Mouse (Mus musculus) liver, embryonic 14.5 days (tissue): ENCODE results near the gene Rapgef1. TPM values are rescaled to one million over a fixed set of nuclear protein-coding genes. Genes with fewer than 3 reads are reported as not detected.

Experiments used
- ATAC-seq: fragments of 200-750 bp; cut with Nextera tagmentation; 2 replicates; pipeline ENCODE4 v1.8.0; 2017; ENCODE audit warnings: moderate number of reproducible peaks, mild to moderate bottlenecking, moderate library complexity; ENCODE audit not compliant: insufficient read depth
- DNase-seq, 3 experiments: peaks; one replicate each; pipeline ENCODE4 v3.0.0-alpha.2; 2012 to 2013; ENCODE audit warnings: low read depth in 3 of 3, low spot score in 3 of 3
- H3K27ac ChIP-seq: fragments of 300-500 bp; sonication (generic); 2 replicates; pipeline ENCODE4 v1.5.1; 2014; ENCODE audit warnings: moderate library complexity, mild to moderate bottlenecking, control low read depth, inconsistent platforms
- H3K27me3 ChIP-seq: fragments of 300-500 bp; sonication (generic); 2 replicates; pipeline ENCODE4 v1.6.1; 2014; ENCODE audit warnings: mild to moderate bottlenecking, low read length, moderate library complexity; ENCODE audit not compliant: control insufficient read depth, insufficient read depth
- H3K36me3 ChIP-seq: fragments of 300-500 bp; sonication (generic); replicated peaks from 2 replicates; pipeline ENCODE4 v1.6.1; 2014; ENCODE audit warnings: low read depth; ENCODE audit not compliant: control insufficient read depth, insufficient read depth
- H3K4me1 ChIP-seq, 2 experiments: fragments of 200-500 bp in 1 of 2; fragments of 300-500 bp in 1 of 2; sonication (generic) in 1 of 2; replicated peaks; 2 replicates each; pipeline ENCODE4 v1.6.1; 2012 to 2014; ENCODE audit warnings: antibody characterized with exemption in 1 of 2, inconsistent platforms in 1 of 2, low read length in 1 of 2; ENCODE audit not compliant: control insufficient read depth in 2 of 2, insufficient read depth in 2 of 2
- H3K4me2 ChIP-seq: fragments of 300-500 bp; sonication (generic); 2 replicates; pipeline ENCODE4 v1.6.1; 2014; ENCODE audit warnings: low read depth, mild to moderate bottlenecking, control low read depth, moderate library complexity
- H3K4me3 ChIP-seq, 2 experiments: fragments of 200-500 bp in 1 of 2; fragments of 300-500 bp in 1 of 2; sonication (generic) in 1 of 2; 2 replicates each; pipeline ENCODE4 v1.5.1; 2012 to 2014; ENCODE audit warnings: low read depth in 2 of 2, low read length in 2 of 2, mild to moderate bottlenecking in 2 of 2, control low read depth in 1 of 2, inconsistent platforms in 1 of 2, moderate library complexity in 1 of 2; ENCODE audit not compliant: insufficient read depth in 1 of 2
- H3K9ac ChIP-seq: fragments of 300-500 bp; sonication (generic); replicated peaks from 2 replicates; pipeline ENCODE4 v1.6.1; 2014; ENCODE audit warnings: mild to moderate bottlenecking, control low read depth, moderate library complexity
- H3K9me3 ChIP-seq: fragments of 300-500 bp; sonication (generic); 2 replicates; pipeline ENCODE4 v1.6.1; 2016; ENCODE audit warnings: low read length, mixed read lengths; ENCODE audit not compliant: control insufficient read depth
- CTCF ChIP-seq: IDR thresholded peaks from 2 replicates; pipeline ENCODE4 v1.5.1; 2016; ENCODE audit warnings: antibody characterized with exemption, low read depth, control low read depth
- EP300 ChIP-seq: IDR thresholded peaks from 2 replicates; pipeline ENCODE4 v1.6.1; 2016; ENCODE audit warnings: antibody characterized with exemption, low read depth
- WGBS: fragments of 180-500 bp; shearing (Covaris S2); extraction: QIAGEN DNeasy Blood & Tissue Kit; methylation state at CpG from one replicate; pipeline ENCODE4 v1.1.7; 2014; ENCODE audit not compliant: insufficient replicate concordance; 5-methylcytosine and 5-hydroxymethylcytosine counted together
- polyA plus RNA-seq, 2 experiments: library from polyadenylated mRNA; depleted of rRNA in 1 of 2; stranded (reverse) in 1 of 2; unstranded in 1 of 2; fragments of >200 nt; fragmentation: Nextera tagmentation in 1 of 2; extraction: Ambion mirVana in 1 of 2; gene quantifications; 2 replicates each; pipeline versions ENCODE4 v1.2.1 to v1.2.3; 2012 to 2014

Rapgef1 gene
- polyA plus RNA-seq, 2 experiments = 3.9 to 11.1 TPM

DNA sequence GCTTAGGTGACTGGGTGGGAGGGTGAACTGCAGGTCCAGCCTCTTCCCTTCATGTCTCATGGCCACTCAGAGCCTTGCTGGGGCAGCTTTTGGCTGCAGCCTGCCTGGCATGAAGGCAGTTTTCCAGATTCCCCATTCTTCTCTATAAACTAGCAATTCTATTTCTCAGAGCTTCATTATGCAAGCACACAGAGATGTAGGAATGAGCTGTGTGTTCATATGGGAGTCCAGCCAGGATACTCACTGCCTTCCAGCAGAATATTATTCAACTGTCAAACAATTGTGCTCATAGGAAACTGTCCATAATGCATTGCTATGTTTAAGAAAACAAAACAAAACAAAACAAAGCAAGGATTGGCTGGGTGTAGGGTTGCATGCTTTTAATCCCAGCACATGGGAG is 50.2 kb downstream of the Rapgef1 start:
- no peaks in the 10 kb centered on the region for H3K36me3 ChIP-seq
- ATAC-seq (no peak), DNase-seq (no peak)
- peaks cover 2 to 21% of the 10 kb centered on the region in 2 experiments for H3K4me1 ChIP-seq
- no peak overlapping the region for H3K4me3 ChIP-seq
- no peaks in the 10 kb centered on the region for H3K9me3 ChIP-seq
- no peak for TF ChIP-seq CTCF
- TF ChIP-seq EP300 = no peak
- H3K9ac ChIP-seq = no peak overlapping the region
- H3K4me2 ChIP-seq = no peak overlapping the region
- no peaks in the 10 kb centered on the region for H3K27me3 ChIP-seq
- H3K27ac ChIP-seq = no peak overlapping the region

DNA sequence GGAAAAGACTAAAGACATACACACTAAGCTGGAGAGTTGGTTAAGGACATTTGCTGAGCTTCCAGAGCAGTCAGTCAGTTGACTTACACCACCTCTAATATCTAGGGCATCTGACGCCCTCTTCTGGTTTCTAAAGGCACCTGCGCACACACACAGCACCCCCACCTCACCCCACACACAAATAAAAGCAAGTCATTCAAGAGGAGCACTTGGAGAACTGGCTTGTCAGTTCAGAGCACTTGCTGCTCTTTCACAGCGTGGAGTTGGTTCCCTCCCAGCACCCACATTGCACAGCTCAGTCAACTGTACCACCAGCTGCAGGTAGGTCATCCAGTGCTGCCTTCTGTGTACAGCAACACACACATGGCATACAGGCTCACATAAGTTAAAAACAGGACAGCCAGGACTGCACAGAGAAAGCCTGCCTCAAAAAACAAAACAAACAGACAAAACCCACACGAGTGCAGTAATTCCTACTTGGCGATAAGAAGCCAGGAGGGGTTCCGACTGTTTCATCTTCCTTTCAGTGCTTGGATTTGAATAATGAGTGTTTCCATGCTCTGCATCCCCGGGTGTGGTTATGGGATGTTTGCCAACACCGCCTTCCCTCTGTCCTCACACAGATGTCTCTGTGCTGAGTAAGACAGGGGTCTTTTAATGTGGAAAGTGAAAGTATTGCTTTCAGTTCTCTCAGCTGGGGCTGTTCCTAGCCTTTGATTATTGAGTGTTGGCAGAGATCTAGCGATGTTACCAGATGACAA is 50.9 kb downstream of the Rapgef1 start:
- Histone ChIP-seq H3K36me3 (no peaks in the 10 kb centered on the region), H3K4me3 (no peak overlapping the region), H3K9me3 (no peaks in the 10 kb centered on the region), H3K4me2 (no peak overlapping the region), H3K27ac (no peak overlapping the region), H3K9ac (no peak overlapping the region), H3K4me1 (peaks cover 2 to 19% of the 10 kb centered on the region in 2 experiments), H3K27me3 (no peaks in the 10 kb centered on the region)
- ATAC-seq (no peak), DNase-seq (no peak)
- TF ChIP-seq EP300 (no peak), CTCF (peak; percentile 59)
- 47% methylated on average over 9 of the region's 9 CpGs for WGBS

DNA sequence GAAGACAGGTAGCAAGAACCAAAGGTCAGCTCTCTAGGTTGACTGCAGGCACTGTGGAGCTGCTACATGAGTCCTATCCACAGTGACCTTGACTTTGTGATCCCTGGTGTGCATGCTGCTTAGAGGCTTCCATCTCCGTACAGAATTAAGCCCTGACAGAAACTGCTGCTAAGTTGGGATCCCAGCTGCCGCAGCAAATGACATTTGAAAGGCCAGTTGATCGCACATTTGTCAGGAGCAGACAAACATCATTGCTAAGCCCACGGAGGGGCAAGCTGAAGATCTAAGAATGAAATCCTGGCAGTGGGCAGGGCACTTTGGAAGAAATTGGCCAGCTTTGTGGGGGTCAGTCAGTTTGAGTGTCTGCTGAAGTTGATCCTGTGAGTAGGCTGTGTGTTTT is 51.9 kb downstream of the Rapgef1 start:
- Histone ChIP-seq H3K4me1 (peaks cover under 1 to 14% of the 10 kb centered on the region in 2 experiments), H3K4me3 (no peak overlapping the region), H3K27me3 (no peaks in the 10 kb centered on the region), H3K27ac (no peak overlapping the region), H3K36me3 (no peaks in the 10 kb centered on the region), H3K4me2 (no peak overlapping the region), H3K9me3 (no peaks in the 10 kb centered on the region), H3K9ac (no peak overlapping the region)
- 76% methylated on average over 4 of the region's 4 CpGs for WGBS
- TF ChIP-seq CTCF (no peak), EP300 (no peak)
- no peak for DNase-seq
- no peak for ATAC-seq

DNA sequence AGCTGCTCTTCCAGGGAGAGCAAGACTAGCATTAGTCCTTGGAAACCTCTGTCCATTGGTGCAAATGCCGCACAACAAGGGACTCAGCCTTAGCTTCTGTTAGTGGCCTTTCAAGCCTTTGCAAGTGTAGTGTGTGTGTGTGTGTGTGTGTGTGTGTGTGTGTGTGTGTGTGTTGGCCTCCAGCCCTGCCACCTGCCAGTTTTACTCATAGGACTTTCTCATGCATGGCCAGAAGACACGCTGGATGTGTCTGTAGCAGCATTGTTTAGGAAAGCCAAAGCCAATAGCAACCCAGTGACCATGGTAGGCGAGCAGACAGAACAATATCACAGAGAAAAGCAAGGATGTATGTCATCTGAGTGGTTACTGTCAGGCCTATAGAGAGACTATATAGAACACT is 52.3 kb downstream of the Rapgef1 start:
- TF ChIP-seq EP300 = no peak
- no peak for TF ChIP-seq CTCF
- Histone ChIP-seq H3K27me3 (no peaks in the 10 kb centered on the region), H3K4me3 (no peak overlapping the region), H3K27ac (no peak overlapping the region), H3K36me3 (no peaks in the 10 kb centered on the region), H3K4me1 (peaks cover 0 to 12% of the 10 kb centered on the region in 2 experiments), H3K4me2 (no peak overlapping the region), H3K9me3 (no peaks in the 10 kb centered on the region), H3K9ac (no peak overlapping the region)
- DNase-seq (no peak), ATAC-seq (no peak)
- WGBS = 82% methylated on average over 3 of the region's 3 CpGs

DNA sequence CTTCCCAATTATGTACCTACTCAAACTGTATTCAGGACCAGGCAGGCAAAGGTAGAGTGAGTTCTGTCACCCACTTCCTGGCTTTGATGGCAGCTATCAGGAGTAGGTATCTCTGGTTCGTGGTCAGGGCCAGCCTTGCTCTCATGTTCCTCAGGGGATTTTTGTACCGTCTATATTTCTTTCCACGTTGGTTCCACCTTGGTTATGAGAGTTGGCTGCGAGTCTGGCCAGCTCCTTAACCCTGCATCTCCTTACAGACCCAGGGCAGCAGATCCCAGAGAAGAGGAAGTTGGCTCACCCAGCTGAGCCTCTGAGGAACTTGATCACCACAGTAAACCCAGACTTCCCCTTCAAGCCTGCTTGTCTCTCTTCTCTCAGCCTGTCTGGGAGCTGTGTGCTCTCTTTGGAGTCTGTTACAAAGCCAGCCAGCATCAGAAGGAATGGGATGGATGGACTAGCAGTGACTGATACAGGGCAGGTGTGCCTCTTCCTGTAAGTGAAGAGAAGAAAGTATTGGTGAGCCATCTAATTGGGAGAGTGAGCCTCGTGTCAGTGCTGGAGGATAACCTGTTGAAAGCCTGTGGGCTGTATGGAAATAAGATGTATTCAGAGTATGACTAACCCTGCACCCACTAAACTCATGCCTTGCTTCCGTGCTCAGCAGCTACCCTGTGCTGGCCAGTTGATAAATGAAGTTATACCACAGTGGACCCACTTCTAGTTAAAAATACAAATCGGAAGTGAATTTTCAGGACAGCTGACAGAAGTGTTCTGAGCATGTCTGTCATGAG is 53.4 kb downstream of the Rapgef1 start:
- H3K4me1 ChIP-seq = peaks cover 0 to 10% of the 10 kb centered on the region in 2 experiments; a peak in 3 of 4 replicates
- WGBS = 24% methylated on average over 7 of the region's 7 CpGs

More for the DNA sequence above, 53.4 kb downstream of the Rapgef1 start:
- H3K9me3 ChIP-seq = no peaks in the 10 kb centered on the region
- DNase-seq (no peak), ATAC-seq (no peak)
- no peak overlapping the region for H3K4me3 ChIP-seq
- no peaks in the 10 kb centered on the region for H3K36me3 ChIP-seq
- no peak overlapping the region for H3K9ac ChIP-seq
- H3K4me2 ChIP-seq = no peak overlapping the region
- TF ChIP-seq CTCF (no peak), EP300 (no peak)
- H3K27ac ChIP-seq = no peak overlapping the region
- no peaks in the 10 kb centered on the region for H3K27me3 ChIP-seq
